Mouse (Mus musculus) monocyte, adult 5-6 weeks (primary cell): ENCODE data around the gene Serpinb11. TPM values are rescaled to one million over a fixed set of nuclear protein-coding genes. Genes with fewer than 3 reads are reported as not detected.
A peak's percentile ranks its signal among the peaks of the same experiment; 100 is the strongest.

ENCODE experiments used
- ATAC-seq: fragments of 153-309, 156-312 bp; replicated peaks from 2 replicates; pipeline ENCODE4 v1.8.0; 2017; ENCODE audit warnings: mild to moderate bottlenecking; ENCODE audit not compliant: low TSS enrichment, insufficient number of reproducible peaks, severe bottlenecking, poor library complexity, low FRiP score
- total RNA-seq: library from RNA; stranded (forward); fragments of 200-1000, 200-491, 200-594 nt; gene quantifications from 3 replicates; pipeline ENCODE4 v1.2.3, GENCODE M21; 2017

The Serpinb11 gene
- not detected in 3 replicates for total RNA-seq

- ATAC-seq: no peak
Observed at GRCm38 (mm10) chr1:107360898-107361297, at the start of gene Serpinb11. Gene Serpinb11, plus strand, starts transcription at chr1:107361198.

GRCm38 (mm10) chr1:107345979-107346378 lies 15.0 kb upstream of the Serpinb11 start:
- 0 out of 2 replicates have a peak, but pooled peaks have one; percentile 47 for ATAC-seq

GRCm38 (mm10) chr1:107346788-107347187 lies 14.2 kb upstream of the Serpinb11 start:
- no peak for ATAC-seq

GRCm38 (mm10) chr1:107350392-107350791 lies 10.6 kb upstream of the Serpinb11 start:
- no peak for ATAC-seq

- no peak for ATAC-seq
Observed at GRCm38 (mm10) chr1:107351115-107351514, 9.9 kb upstream of the Serpinb11 start.

- 0 out of 2 replicates have a peak, but pooled peaks have one; percentile 61 for ATAC-seq
Observed at GRCm38 (mm10) chr1:107353046-107353445, 8.0 kb upstream of the Serpinb11 start.

- ATAC-seq: no peak
Observed at GRCm38 (mm10) chr1:107365973-107366372, 5.0 kb downstream of the Serpinb11 start.

GRCm38 (mm10) chr1:107368944-107369343 lies 7.9 kb downstream of the Serpinb11 start:
- ATAC-seq: no peak

- ATAC-seq: no peak
Observed at GRCm38 (mm10) chr1:107376952-107377351, 16.0 kb downstream of the Serpinb11 start.

- ATAC-seq: no peak
Observed at GRCm38 (mm10) chr1:107378368-107378767, 17.4 kb downstream of the Serpinb11 start.

- peak; percentile 79 for ATAC-seq
Observed at GRCm38 (mm10) chr1:107381491-107381890, 20.5 kb downstream of the Serpinb11 start.

GRCm38 (mm10) chr1:107382404-107382803 lies 21.4 kb downstream of the Serpinb11 start:
- no peak for ATAC-seq

- ATAC-seq: no peak
Observed at GRCm38 (mm10) chr1:107384532-107384931, 23.5 kb downstream of the Serpinb11 start.

- peak; percentile 96 for ATAC-seq
Observed at GRCm38 (mm10) chr1:107389753-107390152, 28.8 kb downstream of the Serpinb11 start.

- no peak for ATAC-seq
Observed at GRCm38 (mm10) chr1:107397481-107397880, 36.5 kb downstream of the Serpinb11 start.

- no peak for ATAC-seq
Observed at GRCm38 (mm10) chr1:107399355-107399754, 38.4 kb downstream of the Serpinb11 start, which contains the start of gene Serpinb7. Gene Serpinb7, plus strand, starts transcription at chr1:107399655.

GRCm38 (mm10) chr1:107402082-107402481 lies 41.1 kb downstream of the Serpinb11 start:
- ATAC-seq: 0 out of 2 replicates have a peak, but pooled peaks have one; percentile 31

- ATAC-seq: no peak
Observed at GRCm38 (mm10) chr1:107414650-107415049, 53.7 kb downstream of the Serpinb11 start.

- ATAC-seq: no peak
Observed at GRCm38 (mm10) chr1:107422487-107422886, 61.5 kb downstream of the Serpinb11 start.
